Mouse (Mus musculus): ENCODE measurements around the gene Chac1.

Chac1 gene

DNA sequence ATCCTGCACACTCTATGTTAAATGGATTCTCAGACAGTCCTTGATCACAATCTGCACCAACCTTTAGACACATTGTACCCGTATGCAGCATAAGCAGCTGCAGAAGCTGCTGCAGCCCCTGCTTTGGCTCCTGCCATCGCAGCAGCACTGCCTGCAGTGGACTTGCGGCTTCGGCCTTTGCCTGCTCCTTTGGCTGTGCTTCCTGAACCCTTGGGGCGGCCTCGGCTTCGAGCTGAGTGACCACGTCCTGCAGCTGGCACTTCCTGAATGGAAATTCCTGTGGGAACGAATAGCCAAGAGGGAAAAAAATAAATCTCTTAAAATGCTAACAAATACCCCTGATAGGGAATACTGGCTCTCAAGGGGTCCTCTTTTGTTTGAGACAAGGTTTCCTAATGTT is 26.3 kb downstream of the Chac1 start:
- no peak for DNase-seq (ENCODE audit: low spot score)

DNA sequence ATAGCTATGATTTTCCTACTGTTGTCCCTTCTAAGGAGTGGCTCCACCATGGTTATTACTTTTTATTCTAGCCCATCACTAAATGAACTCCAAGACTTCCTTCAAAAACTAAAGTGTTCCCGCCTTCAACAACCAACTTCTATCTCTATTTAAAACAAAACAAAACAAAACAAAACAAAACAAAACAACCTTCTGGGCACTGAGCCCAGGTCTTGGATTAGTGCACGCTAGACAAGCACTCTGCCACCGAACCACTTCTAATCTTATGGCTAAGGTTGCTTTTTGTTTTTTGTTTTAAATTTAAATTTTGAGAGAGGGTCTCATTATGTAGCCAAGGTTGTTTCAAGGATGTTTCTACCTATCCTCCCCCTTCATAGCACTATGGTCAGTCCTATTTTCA is 26.8 kb downstream of the Chac1 start:
- DNase-seq (ENCODE audit: low spot score): no peak

DNA sequence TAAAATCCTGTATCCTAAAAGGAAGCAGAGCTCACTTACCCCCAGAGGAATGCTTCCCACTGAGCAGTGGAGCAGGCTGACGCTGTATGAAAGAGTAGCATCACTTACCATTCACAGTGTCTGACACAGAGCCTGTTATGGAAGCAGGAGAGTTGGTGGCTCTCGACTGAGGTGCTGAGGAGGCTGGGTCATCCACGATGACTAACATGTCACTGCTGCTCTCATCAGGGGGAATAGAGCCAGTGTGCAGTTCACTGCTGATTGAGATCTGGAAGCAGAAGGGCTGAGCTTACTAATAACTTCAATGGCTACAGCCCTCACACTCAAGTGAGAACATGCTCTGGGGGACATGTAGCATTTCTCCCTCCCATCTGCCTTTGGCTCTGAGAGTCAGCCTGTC is 28.4 kb downstream of the Chac1 start:
- no peak for DNase-seq (ENCODE audit: low spot score)

DNA sequence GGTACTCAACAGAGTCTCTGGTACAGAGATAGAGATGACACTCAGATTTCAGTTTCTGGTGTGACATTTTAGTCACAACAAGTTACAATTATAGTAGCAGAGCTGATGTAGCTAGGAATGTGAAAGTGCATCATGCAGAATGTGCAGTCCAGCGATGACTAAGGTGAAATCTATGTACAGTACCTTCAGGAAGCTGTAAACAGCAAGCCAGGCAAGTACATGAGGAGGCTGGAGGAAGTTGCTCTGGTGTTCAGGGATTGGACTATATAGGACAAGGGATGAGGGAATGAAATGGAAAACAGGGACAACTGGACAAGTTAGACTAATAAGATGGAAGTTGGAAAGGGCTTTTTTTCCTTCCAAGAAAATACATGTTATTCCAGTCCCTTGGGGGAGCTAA is 37.2 kb downstream of the Chac1 start:
- DNase-seq (ENCODE audit: low spot score): no peak

DNA sequence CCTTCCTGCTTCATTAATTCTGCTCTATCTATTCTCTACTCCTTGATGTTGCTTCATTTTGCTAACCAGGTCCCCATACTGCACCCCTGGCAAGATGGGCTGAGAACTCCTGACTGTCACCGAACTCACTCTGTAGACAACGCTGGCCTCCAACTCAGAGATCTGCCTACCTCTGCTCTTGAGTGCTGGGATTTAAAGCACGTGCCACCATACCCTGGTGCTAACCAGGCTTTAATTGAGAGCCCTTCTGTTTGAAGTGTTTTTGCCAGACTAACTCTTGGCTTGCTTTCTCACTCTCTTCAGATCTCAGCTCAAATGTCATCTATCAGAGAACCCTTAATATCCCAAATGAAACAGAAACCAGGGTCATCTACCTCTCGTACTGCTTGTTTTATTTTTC is 39.0 kb downstream of the Chac1 start:
- no peak for DNase-seq (ENCODE audit: low spot score)

DNA sequence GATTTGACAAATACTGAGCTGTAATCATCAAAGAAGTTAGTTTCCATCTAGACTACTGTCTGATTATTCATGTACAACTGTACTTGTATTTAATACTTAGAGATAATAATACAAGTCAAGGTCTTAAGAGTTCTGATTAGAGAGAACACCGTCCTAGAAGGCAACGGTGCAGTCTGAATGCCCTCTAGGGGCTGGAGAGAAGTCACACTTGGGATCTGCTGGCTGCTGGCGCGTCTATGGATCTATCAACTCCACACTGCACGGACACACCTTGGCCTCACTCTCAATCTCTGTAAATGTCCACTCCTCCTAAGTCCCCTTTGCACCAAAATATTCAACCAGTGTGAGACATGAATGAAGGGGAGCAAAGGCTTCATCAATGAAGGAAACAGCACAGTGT is 47.2 kb downstream of the Chac1 start:
- DNase-seq (ENCODE audit: low spot score): no peak

DNA sequence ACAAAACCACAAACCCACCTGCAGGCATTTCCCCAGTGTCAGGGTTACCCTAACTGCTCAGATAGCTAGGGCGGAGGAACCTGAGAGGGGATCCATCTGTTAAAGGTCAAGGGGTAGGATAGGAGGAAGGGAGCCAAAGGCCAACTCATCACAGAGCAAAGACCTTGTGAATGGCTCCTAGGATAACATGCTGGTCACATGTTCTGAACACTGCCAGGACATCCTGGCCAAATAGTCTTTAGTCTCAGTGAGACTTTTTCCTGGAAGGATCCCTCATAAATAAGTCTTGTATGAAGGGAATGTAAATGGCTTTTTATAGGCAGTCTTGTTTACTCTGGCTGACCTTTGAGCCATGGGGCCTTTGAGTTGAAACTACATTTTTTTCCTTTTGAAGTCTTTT is 47.6 kb downstream of the Chac1 start:
- DNase-seq (ENCODE audit: low spot score): no peak

DNA sequence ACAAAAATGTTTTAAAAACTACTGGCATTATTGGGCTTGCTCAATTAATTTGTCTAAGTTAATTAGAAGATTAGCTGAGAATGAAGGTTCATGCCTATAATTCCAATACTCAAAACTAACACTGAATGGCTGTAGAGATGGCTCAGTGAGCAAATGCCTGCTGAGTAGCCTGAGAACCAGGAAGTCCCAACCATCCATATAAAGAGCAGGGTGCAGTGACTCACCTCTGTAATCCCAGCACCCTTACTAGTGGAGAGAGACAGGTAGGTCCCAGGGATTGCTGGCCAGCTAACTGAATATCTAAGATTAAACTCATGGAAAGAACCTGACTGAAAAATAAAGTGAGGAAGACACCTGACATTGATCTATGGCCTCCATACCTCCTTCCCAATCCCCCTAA is 48.3 kb downstream of the Chac1 start:
- DNase-seq (ENCODE audit: low spot score): no peak

Data from embryo, embryonic 10 days (tissue).